Mouse (Mus musculus) stomach, postnatal 0 days (tissue): ENCODE results near the gene Plaur. TPM values are rescaled to one million over a fixed set of nuclear protein-coding genes. Genes with fewer than 3 reads are reported as not detected.
A peak's percentile ranks its signal among the peaks of the same experiment; 100 is the strongest.

Source experiments
- ATAC-seq: fragments of 200-750 bp; cut with Nextera tagmentation; 2 replicates; pipeline ENCODE4 v1.8.0; 2017; ENCODE audit not compliant: low FRiP score, low TSS enrichment
- DNase-seq: peaks from one replicate; pipeline ENCODE4 v3.0.0-alpha.2; 2016; ENCODE audit warnings: low spot score
- H3K27ac ChIP-seq: fragments of 300-500 bp; sonication (generic); replicated peaks from 2 replicates; pipeline ENCODE4 v1.5.1; 2014; ENCODE audit warnings: mild to moderate bottlenecking, control low read depth
- H3K27me3 ChIP-seq: fragments of 300-500 bp; sonication (generic); 2 replicates; pipeline ENCODE4 v1.6.1; 2014; ENCODE audit warnings: low read length; ENCODE audit not compliant: control insufficient read depth, insufficient read depth
- H3K36me3 ChIP-seq: fragments of 300-500 bp; sonication (generic); 2 replicates; pipeline ENCODE4 v1.6.1; 2014; ENCODE audit warnings: low read length, mixed read lengths; ENCODE audit not compliant: control insufficient read depth, insufficient read depth
- H3K4me1 ChIP-seq: fragments of 300-500 bp; sonication (generic); replicated peaks from 2 replicates; pipeline ENCODE4 v1.6.1; 2014; ENCODE audit warnings: antibody characterized with exemption; ENCODE audit not compliant: control insufficient read depth, insufficient read depth
- H3K4me2 ChIP-seq: fragments of 300-500 bp; sonication (generic); replicated peaks from 2 replicates; pipeline ENCODE4 v1.6.1; 2014; ENCODE audit warnings: low read depth, mild to moderate bottlenecking, control low read depth, moderate library complexity
- H3K4me3 ChIP-seq: fragments of 300-500 bp; sonication (generic); 2 replicates; pipeline ENCODE4 v1.5.1; 2014; ENCODE audit warnings: low read depth, low read length, control low read depth
- H3K9ac ChIP-seq: fragments of 300-500 bp; sonication (generic); 2 replicates; pipeline ENCODE4 v1.6.1; 2014; ENCODE audit warnings: mild to moderate bottlenecking, low read length, control low read depth, mixed read lengths
- H3K9me3 ChIP-seq: fragments of 300-500 bp; sonication (generic); 2 replicates; pipeline ENCODE4 v1.6.1; 2016; ENCODE audit warnings: low read length; ENCODE audit not compliant: control insufficient read depth
- CTCF ChIP-seq: IDR thresholded peaks from 2 replicates; pipeline ENCODE4 v1.5.1; 2016; ENCODE audit warnings: antibody characterized with exemption, low read depth, mild to moderate bottlenecking, moderate library complexity
- EP300 ChIP-seq: optimal IDR thresholded peaks from 2 replicates; pipeline ENCODE3; 2016; ENCODE audit warnings: antibody characterized with exemption
- WGBS: fragments of 180-500 bp; shearing (Covaris S2); extraction: QIAGEN DNeasy Blood & Tissue Kit; methylation state at CpG from one replicate; pipeline ENCODE4 v1.1.7; 2014; 5-methylcytosine and 5-hydroxymethylcytosine counted together
- polyA plus RNA-seq: library from polyadenylated mRNA; unstranded; fragments of >200 nt; fragmentation: Nextera tagmentation; extraction: Ambion mirVana; gene quantifications from 2 replicates; pipeline ENCODE4 v1.2.1, GENCODE M21; 2015

Gene Plaur
- polyA plus RNA-seq, 1 experiment from 2014 or later: 26.8 TPM

GRCm38 (mm10) chr7:24499856-24500577, 37.7 kb downstream of the Plaur start:
- H3K4me2 ChIP-seq: peak overlapping the region; percentile 45
- H3K36me3 ChIP-seq: no peaks in the 10 kb centered on the region
- 8% methylated on average over 43 of the region's 43 CpGs for WGBS
- ATAC-seq (0 out of 2 replicates have a peak, but pooled peaks have one; percentile 27), DNase-seq (peak; percentile 46)
- H3K9ac ChIP-seq: no peak overlapping the region
- no peaks in the 10 kb centered on the region; the same call in 1 of the 2 replicates for H3K4me1 ChIP-seq
- no peaks in the 10 kb centered on the region for H3K27me3 ChIP-seq
- TF ChIP-seq EP300: no peak
- no peak for TF ChIP-seq CTCF
- H3K4me3 ChIP-seq: peak overlapping the region; percentile 20; the same call in 1 of the 2 replicates
- H3K9me3 ChIP-seq: no peaks in the 10 kb centered on the region
- H3K27ac ChIP-seq: no peak overlapping the region

DNA sequence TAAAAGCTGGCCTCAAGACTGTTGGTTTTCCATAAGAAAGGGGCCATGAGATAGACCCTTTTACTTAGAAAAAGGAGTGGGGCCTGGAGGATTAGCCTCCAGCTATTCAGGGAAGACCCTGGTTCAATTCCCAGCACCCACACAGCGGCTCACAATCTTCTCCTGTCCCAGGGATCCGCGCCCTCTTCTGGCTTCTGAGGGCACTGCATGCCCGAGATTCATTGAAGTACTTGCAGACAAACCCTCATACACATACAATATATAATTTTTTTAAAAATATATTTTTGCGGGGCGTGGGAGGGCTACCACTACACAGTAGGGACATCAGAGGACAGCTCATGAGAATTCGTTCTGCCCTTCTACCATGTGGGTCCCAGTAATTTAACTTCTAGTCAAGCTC, 38.6 kb downstream of the Plaur start:
- H3K36me3 ChIP-seq: no peaks in the 10 kb centered on the region
- no peak overlapping the region for H3K4me3 ChIP-seq
- ATAC-seq: no peak
- H3K4me2 ChIP-seq: no peak overlapping the region
- peak; percentile 62 for TF ChIP-seq CTCF
- no peak for TF ChIP-seq EP300
- no peak overlapping the region for H3K27ac ChIP-seq
- H3K9ac ChIP-seq: no peak overlapping the region
- 35% methylated on average over 7 of the region's 7 CpGs for WGBS
- no peaks in the 10 kb centered on the region for H3K9me3 ChIP-seq
- H3K4me1 ChIP-seq: no peaks in the 10 kb centered on the region; the same call in 1 of the 2 replicates
- H3K27me3 ChIP-seq: no peaks in the 10 kb centered on the region
- peak; percentile 50 for DNase-seq

- H3K36me3 ChIP-seq: no peaks in the 10 kb centered on the region
- WGBS: 49% methylated on average over 21 of the region's 21 CpGs
Measured at GRCm38 (mm10) chr7:24501492-24501891, 39.2 kb downstream of the Plaur start.

DNA sequence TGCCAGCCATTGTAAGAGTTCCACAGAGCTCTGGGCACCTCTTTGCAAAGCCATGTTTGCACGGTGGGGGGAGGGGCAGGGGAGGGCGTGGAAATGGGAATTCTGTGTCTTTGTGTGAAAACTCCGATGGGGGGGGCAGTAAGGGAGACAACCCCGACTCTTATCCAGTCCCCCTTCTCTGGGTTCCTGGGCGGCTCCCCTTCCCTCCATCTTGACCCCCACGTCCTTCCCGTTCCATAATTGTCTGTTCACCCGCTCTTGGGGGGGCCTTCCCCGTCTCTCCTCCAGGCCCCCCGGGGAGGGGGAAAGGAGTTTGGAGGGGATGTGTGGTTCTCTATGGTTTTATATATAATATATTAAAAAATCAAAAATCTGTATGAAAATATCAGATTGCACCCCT, 41.7 kb downstream of the Plaur start:
- no peak overlapping the region for H3K4me3 ChIP-seq
- 16% methylated on average over 8 of the region's 10 CpGs for WGBS
- no peak overlapping the region for H3K27ac ChIP-seq
- TF ChIP-seq CTCF (no peak), EP300 (no peak)
- H3K9me3 ChIP-seq: no peaks in the 10 kb centered on the region
- DNase-seq (no peak), ATAC-seq (no peak)
- H3K27me3 ChIP-seq: no peaks in the 10 kb centered on the region
- H3K4me2 ChIP-seq: no peak overlapping the region
- no peak overlapping the region for H3K9ac ChIP-seq
- H3K4me1 ChIP-seq: no peaks in the 10 kb centered on the region; the same call in 1 of the 2 replicates
- H3K36me3 ChIP-seq: no peaks in the 10 kb centered on the region

More at GRCm38 (mm10) chr7:24501492-24501891, 39.2 kb downstream of the Plaur start:
- Histone ChIP-seq H3K9ac (no peak overlapping the region), H3K4me2 (no peak overlapping the region), H3K27ac (no peak overlapping the region), H3K4me3 (no peak overlapping the region), H3K27me3 (no peaks in the 10 kb centered on the region), H3K4me1 (no peaks in the 10 kb centered on the region; the same call in 1 of the 2 replicates), H3K9me3 (no peaks in the 10 kb centered on the region)
- peak; percentile 47 for DNase-seq
- no peak for ATAC-seq
- TF ChIP-seq EP300 (no peak), CTCF (peak; percentile 63)

DNA sequence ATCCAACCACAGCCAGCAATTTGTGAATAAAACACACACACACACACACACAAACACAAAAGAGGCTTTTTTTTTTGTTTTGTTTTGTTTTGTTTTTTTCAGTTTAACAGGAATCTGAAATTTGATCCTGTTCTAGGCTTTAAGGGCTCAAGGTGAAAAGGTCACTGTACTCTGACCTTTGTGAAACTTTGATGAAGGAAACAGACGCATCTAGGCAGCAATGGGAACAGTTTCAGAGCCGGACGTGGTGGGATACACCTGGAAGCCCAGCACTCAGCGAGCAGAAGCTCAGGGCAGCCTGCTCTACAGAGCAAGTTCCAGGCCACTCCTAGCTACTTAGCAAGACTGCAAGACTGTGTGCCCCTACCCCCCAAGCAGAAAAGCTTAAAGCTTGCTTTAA, 42.6 kb downstream of the Plaur start:
- no peak for DNase-seq
- Histone ChIP-seq H3K9me3 (no peaks in the 10 kb centered on the region), H3K9ac (no peak overlapping the region), H3K36me3 (no peaks in the 10 kb centered on the region), H3K4me3 (no peak overlapping the region), H3K27me3 (no peaks in the 10 kb centered on the region), H3K4me1 (no peaks in the 10 kb centered on the region), H3K27ac (no peak overlapping the region), H3K4me2 (no peak overlapping the region)
- TF ChIP-seq EP300: no peak
- no peak for TF ChIP-seq CTCF
- 36% methylated on average over 4 of the region's 4 CpGs for WGBS
- ATAC-seq: no peak

DNA sequence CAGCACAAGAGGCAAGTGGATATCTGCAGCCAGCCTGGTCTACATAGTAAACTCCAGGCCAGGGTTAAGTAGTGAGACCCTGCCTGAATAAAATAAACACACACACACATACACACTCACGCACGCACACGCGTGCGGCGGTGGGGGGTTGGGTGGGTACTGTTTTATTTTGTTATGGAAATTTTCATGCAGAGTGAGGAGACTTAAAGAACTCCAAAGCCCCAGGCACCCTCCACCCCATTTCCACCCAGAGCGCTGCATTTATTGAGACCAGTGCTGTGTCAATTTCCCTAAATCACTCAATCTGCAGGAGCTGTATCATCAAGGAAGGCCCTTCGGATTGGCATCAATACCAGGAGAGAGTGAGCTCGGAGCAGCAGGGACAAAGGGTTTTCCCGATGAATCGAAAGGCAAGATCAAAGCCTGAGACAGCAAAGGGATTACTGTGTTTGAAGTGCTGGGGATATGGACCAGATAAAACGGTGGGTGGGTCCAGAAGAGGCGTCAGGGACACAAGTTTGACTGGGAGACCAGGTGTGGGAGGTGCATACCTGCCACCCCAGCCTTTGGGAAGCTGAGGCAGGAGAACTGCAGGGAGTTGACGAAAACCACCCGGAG, 43.3 kb downstream of the Plaur start:
- no peak for DNase-seq
- Histone ChIP-seq H3K27me3 (no peaks in the 10 kb centered on the region), H3K9ac (no peak overlapping the region), H3K4me2 (peak overlapping the region; percentile 91; the same call in 1 of the 2 replicates), H3K9me3 (no peaks in the 10 kb centered on the region), H3K36me3 (no peaks in the 10 kb centered on the region), H3K4me1 (no peaks in the 10 kb centered on the region), H3K4me3 (no peak overlapping the region), H3K27ac (no peak overlapping the region)
- ATAC-seq: no peak
- WGBS: 43% methylated on average over 15 of the region's 15 CpGs
- TF ChIP-seq CTCF: no peak
